Mouse (Mus musculus) layer of hippocampus, adult 6 months (tissue): ENCODE results near the gene Gm10959. TPM values are rescaled to one million over a fixed set of nuclear protein-coding genes. Genes with fewer than 3 reads are reported as not detected.

Experiments
- long read RNA-seq, 2 experiments: library from polyadenylated mRNA; unstranded; transcript quantifications; one replicate each; pipeline ENCODE4 v2.0.0; 2019 to 2020
- polyA plus RNA-seq: library from polyadenylated mRNA; unstranded; fragments of <200 nt; fragmentation: Nextera tagmentation; gene quantifications from 2 replicates; pipeline ENCODE4 v1.2.3, GENCODE M21; 2021

The Gm10959 gene
- not detected in 2 replicates for polyA plus RNA-seq
- long read RNA-seq, experiment 1, result 0 reads
- long read RNA-seq, experiment 2, result 0 reads

GRCm38 (mm10) chr3:122919260-122919659 lies at the start of gene Gm10959:
Gene Gm10959 (minus strand): TSS chr3:122919360.

GRCm38 (mm10) chr3:122924009-122924914 lies 5.1 kb upstream of the Gm10959 start, which contains the start of gene 1810037I17Rik:
Gene 1810037I17Rik (plus strand): TSS chr3:122924203.

GRCm38 (mm10) chr3:122894772-122895171 lies 24.4 kb downstream of the Gm10959 start, which contains the start of gene Fabp2:
Gene Fabp2 (plus strand): TSS chr3:122895072.

Other genes with a start within 250 kb of the Gm10959 start
- gene Pde5a, start 190.4 kb downstream of the Gm10959 start, polyA plus RNA-seq, result 0.33 and 0.38 TPM in 2 replicates
- not detected in 2 replicates for gene Fabp2, start 24.3 kb downstream of the Gm10959 start, polyA plus RNA-seq
- gene 1810037I17Rik, start 4.8 kb upstream of the Gm10959 start, polyA plus RNA-seq, result 160 and 194 TPM in 2 replicates
- 6.1 and 7.0 TPM in 2 replicates for gene Usp53, start 65.2 kb upstream of the Gm10959 start, polyA plus RNA-seq
- gene Myoz2, start 115.7 kb upstream of the Gm10959 start, polyA plus RNA-seq, result 0.54 and 0.95 TPM in 2 replicates